Mouse (Mus musculus): Measurements from ENCODE around the gene Rgs7. TPM values are rescaled to one million over a fixed set of nuclear protein-coding genes. Genes with fewer than 3 reads are reported as not detected.

Rgs7 gene
- polyA plus RNA-seq, 1 experiment from 2014 or later, result 0.63 TPM

- no peak overlapping the region for H3K4me2 ChIP-seq (replicated peaks; ENCODE audit: low read depth)
- no peaks in the 10 kb centered on the region for H3K27me3 ChIP-seq (replicated peaks; ENCODE audit: control insufficient read depth, insufficient read depth, low read length)
- H3K4me1 ChIP-seq (replicated peaks; ENCODE audit: control insufficient read depth, insufficient read depth, low read length), result no peaks in the 10 kb centered on the region
- no peak overlapping the region for H3K4me3 ChIP-seq (ENCODE audit: low read depth, low read length)
- H3K9ac ChIP-seq (ENCODE audit: low read depth, low read length), result no peak overlapping the region
- TF ChIP-seq CTCF (IDR thresholded peaks at IDR 0.05; ENCODE audit: low read depth), result no peak
- no peak overlapping the region for H3K27ac ChIP-seq (ENCODE audit: low read depth, low read length)
- WGBS, result 87% methylated on average over 4 of the region's 4 CpGs
- no peaks in the 10 kb centered on the region for H3K36me3 ChIP-seq (ENCODE audit: control insufficient read depth, insufficient read depth)
- ATAC-seq, result no peak
- no peaks in the 10 kb centered on the region for H3K9me3 ChIP-seq (ENCODE audit: control insufficient read depth)
Measured at GRCm38 (mm10) chr1:175420883-175421282, 71.4 kb downstream of the Rgs7 start.

GRCm38 (mm10) chr1:175415728-175416127, 76.6 kb downstream of the Rgs7 start:
- H3K4me2 ChIP-seq (replicated peaks; ENCODE audit: low read depth), result no peak overlapping the region
- no peak overlapping the region for H3K4me3 ChIP-seq (ENCODE audit: low read depth, low read length)
- no peaks in the 10 kb centered on the region for H3K4me1 ChIP-seq (replicated peaks; ENCODE audit: control insufficient read depth, insufficient read depth, low read length)
- no peak for TF ChIP-seq CTCF (IDR thresholded peaks at IDR 0.05; ENCODE audit: low read depth)
- no peaks in the 10 kb centered on the region for H3K27me3 ChIP-seq (replicated peaks; ENCODE audit: control insufficient read depth, insufficient read depth, low read length)
- no peaks in the 10 kb centered on the region for H3K9me3 ChIP-seq (ENCODE audit: control insufficient read depth)
- no peaks in the 10 kb centered on the region for H3K36me3 ChIP-seq (ENCODE audit: control insufficient read depth, insufficient read depth)
- no peak for ATAC-seq
- WGBS, result 73% methylated on average over 9 of the region's 9 CpGs
- no peak overlapping the region for H3K9ac ChIP-seq (ENCODE audit: low read depth, low read length)
- no peak overlapping the region for H3K27ac ChIP-seq (ENCODE audit: low read depth, low read length)

- no peaks in the 10 kb centered on the region for H3K36me3 ChIP-seq (ENCODE audit: control insufficient read depth, insufficient read depth)
- H3K9ac ChIP-seq (ENCODE audit: low read depth, low read length), result no peak overlapping the region
- H3K4me3 ChIP-seq (ENCODE audit: low read depth, low read length), result no peak overlapping the region
- no peaks in the 10 kb centered on the region for H3K27me3 ChIP-seq (replicated peaks; ENCODE audit: control insufficient read depth, insufficient read depth, low read length)
- no peak overlapping the region for H3K4me2 ChIP-seq (replicated peaks; ENCODE audit: low read depth)
- no peak for ATAC-seq
- H3K4me1 ChIP-seq (replicated peaks; ENCODE audit: control insufficient read depth, insufficient read depth, low read length), result no peaks in the 10 kb centered on the region
- H3K9me3 ChIP-seq (ENCODE audit: control insufficient read depth), result no peaks in the 10 kb centered on the region
- WGBS, result 54% methylated on average over 3 of the region's 3 CpGs
- no peak overlapping the region for H3K27ac ChIP-seq (ENCODE audit: low read depth, low read length)
- no peak for TF ChIP-seq CTCF (IDR thresholded peaks at IDR 0.05; ENCODE audit: low read depth)
Measured at GRCm38 (mm10) chr1:175410399-175410798, 81.9 kb downstream of the Rgs7 start.

- Histone ChIP-seq H3K4me2 (replicated peaks; ENCODE audit: low read depth) (no peak overlapping the region), H3K4me3 (ENCODE audit: low read depth, low read length) (no peak overlapping the region), H3K36me3 (ENCODE audit: control insufficient read depth, insufficient read depth) (no peaks in the 10 kb centered on the region), H3K27me3 (replicated peaks; ENCODE audit: control insufficient read depth, insufficient read depth, low read length) (no peaks in the 10 kb centered on the region), H3K9ac (ENCODE audit: low read depth, low read length) (no peak overlapping the region), H3K4me1 (replicated peaks; ENCODE audit: control insufficient read depth, insufficient read depth, low read length) (no peaks in the 10 kb centered on the region), H3K9me3 (ENCODE audit: control insufficient read depth) (no peaks in the 10 kb centered on the region), H3K27ac (ENCODE audit: low read depth, low read length) (no peak overlapping the region)
- TF ChIP-seq CTCF (IDR thresholded peaks at IDR 0.05; ENCODE audit: low read depth), result no peak
- ATAC-seq, result no peak
- 87% methylated on average over 4 of the region's 4 CpGs for WGBS
Measured at GRCm38 (mm10) chr1:175391894-175392293, 100.4 kb downstream of the Rgs7 start.

- H3K36me3 ChIP-seq (ENCODE audit: control insufficient read depth, insufficient read depth), result no peaks in the 10 kb centered on the region
- WGBS, result 76% methylated on average over 5 of the region's 5 CpGs
- TF ChIP-seq CTCF (IDR thresholded peaks at IDR 0.05; ENCODE audit: low read depth), result no peak
- H3K9me3 ChIP-seq (ENCODE audit: control insufficient read depth), result no peaks in the 10 kb centered on the region
- no peaks in the 10 kb centered on the region for H3K4me1 ChIP-seq (replicated peaks; ENCODE audit: control insufficient read depth, insufficient read depth, low read length)
- ATAC-seq, result no peak
- no peak overlapping the region for H3K4me3 ChIP-seq (ENCODE audit: low read depth, low read length)
- no peak overlapping the region for H3K4me2 ChIP-seq (replicated peaks; ENCODE audit: low read depth)
- H3K27ac ChIP-seq (ENCODE audit: low read depth, low read length), result no peak overlapping the region
- no peaks in the 10 kb centered on the region for H3K27me3 ChIP-seq (replicated peaks; ENCODE audit: control insufficient read depth, insufficient read depth, low read length)
- H3K9ac ChIP-seq (ENCODE audit: low read depth, low read length), result no peak overlapping the region
Measured at GRCm38 (mm10) chr1:175389250-175389649, 103.0 kb downstream of the Rgs7 start.

GRCm38 (mm10) chr1:175385581-175386235, 106.6 kb downstream of the Rgs7 start:
- 52% methylated on average over 3 of the region's 3 CpGs for WGBS
- Histone ChIP-seq H3K9me3 (ENCODE audit: control insufficient read depth) (no peaks in the 10 kb centered on the region), H3K27me3 (replicated peaks; ENCODE audit: control insufficient read depth, insufficient read depth, low read length) (no peaks in the 10 kb centered on the region), H3K4me1 (replicated peaks; ENCODE audit: control insufficient read depth, insufficient read depth, low read length) (no peaks in the 10 kb centered on the region), H3K9ac (ENCODE audit: low read depth, low read length) (no peak overlapping the region), H3K4me2 (replicated peaks; ENCODE audit: low read depth) (no peak overlapping the region), H3K27ac (ENCODE audit: low read depth, low read length) (no peak overlapping the region), H3K4me3 (ENCODE audit: low read depth, low read length) (no peak overlapping the region), H3K36me3 (ENCODE audit: control insufficient read depth, insufficient read depth) (no peaks in the 10 kb centered on the region)
- ATAC-seq, result no peak
- no peak for TF ChIP-seq CTCF (IDR thresholded peaks at IDR 0.05; ENCODE audit: low read depth)

GRCm38 (mm10) chr1:175372571-175372970, 119.7 kb downstream of the Rgs7 start:
- H3K4me2 ChIP-seq (replicated peaks; ENCODE audit: low read depth), result no peak overlapping the region
- no peaks in the 10 kb centered on the region for H3K36me3 ChIP-seq (ENCODE audit: control insufficient read depth, insufficient read depth)
- ATAC-seq, result no peak
- H3K27ac ChIP-seq (ENCODE audit: low read depth, low read length), result no peak overlapping the region
- no peaks in the 10 kb centered on the region for H3K27me3 ChIP-seq (replicated peaks; ENCODE audit: control insufficient read depth, insufficient read depth, low read length)
- H3K9me3 ChIP-seq (ENCODE audit: control insufficient read depth), result no peaks in the 10 kb centered on the region
- TF ChIP-seq CTCF (IDR thresholded peaks at IDR 0.05; ENCODE audit: low read depth), result no peak
- H3K4me3 ChIP-seq (ENCODE audit: low read depth, low read length), result no peak overlapping the region
- no peak overlapping the region for H3K9ac ChIP-seq (ENCODE audit: low read depth, low read length)
- no peaks in the 10 kb centered on the region for H3K4me1 ChIP-seq (replicated peaks; ENCODE audit: control insufficient read depth, insufficient read depth, low read length)
